Mouse (Mus musculus) MN1 (cell line): ENCODE results near the gene Adcy7.

Source experiments
- DNase-seq: peaks from one replicate; pipeline ENCODE4 v3.0.0-alpha.2; 2016; ENCODE audit warnings: low spot score

The Adcy7 gene

DNA sequence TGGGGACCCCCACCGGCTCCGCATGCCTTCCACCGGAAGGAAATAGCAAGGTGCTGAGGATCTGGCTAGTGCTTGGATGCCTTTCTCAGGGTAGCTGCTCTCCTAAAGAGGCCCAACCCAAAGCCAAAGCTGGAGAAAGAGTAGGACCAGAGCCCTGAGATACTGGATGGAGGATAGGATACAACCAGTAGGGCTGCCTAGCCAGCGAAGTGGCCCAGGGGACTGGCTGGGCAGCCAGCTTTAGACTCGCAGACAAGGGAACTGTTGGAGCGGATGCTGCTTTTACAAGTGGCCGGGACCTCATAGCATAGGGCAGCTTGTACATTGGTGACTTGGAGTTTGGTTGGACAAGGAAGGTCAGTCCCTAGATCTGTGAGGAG lies 838 bp downstream of the Adcy7 start:
- no peak for DNase-seq

- DNase-seq: no peak
These were observed 1.9 kb downstream of the Adcy7 start for GRCm38 (mm10) chr8:88274090-88274489.

DNA sequence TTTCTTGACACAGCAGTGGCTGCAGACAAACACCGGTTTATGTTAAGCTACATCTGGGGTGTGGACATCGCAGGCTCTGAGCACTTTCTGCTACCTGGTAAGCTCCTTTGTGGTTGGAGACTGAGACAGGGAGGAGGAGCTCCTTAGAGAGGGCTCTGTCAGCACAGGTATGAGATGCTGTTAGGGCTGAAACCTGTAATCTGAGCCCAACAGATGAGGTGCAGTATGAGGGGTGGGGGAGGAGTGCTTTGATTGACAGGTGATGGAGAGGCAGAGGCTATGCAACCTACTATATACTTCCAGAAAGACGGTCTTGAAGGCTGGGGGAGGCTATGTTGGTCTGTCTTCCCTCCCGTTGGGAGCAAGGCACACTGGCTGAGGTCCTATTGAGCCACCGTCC lies 7.0 kb downstream of the Adcy7 start:
- DNase-seq: no peak

GRCm38 (mm10) chr8:88279670-88280069 lies 7.5 kb downstream of the Adcy7 start:
- DNase-seq: no peak

DNA sequence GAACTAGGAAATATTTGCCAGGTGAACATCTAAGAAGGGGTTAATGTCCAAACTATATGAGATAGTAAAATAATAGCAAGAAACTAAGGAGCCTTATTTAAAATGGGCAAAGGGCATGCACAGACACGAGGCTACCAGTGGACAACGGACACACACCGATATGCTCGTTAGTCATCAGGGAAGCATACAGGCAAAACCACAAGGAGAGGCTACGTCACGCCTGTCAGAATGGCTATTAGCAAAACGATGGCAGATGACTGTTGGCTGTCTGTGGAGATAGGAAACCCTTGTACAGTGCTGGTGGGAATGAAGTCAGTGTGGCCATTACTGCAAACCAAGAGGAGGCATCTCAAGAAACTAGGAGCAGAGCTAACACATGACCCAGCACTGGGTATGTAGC lies 8.7 kb downstream of the Adcy7 start:
- peak; percentile 70 for DNase-seq

DNA sequence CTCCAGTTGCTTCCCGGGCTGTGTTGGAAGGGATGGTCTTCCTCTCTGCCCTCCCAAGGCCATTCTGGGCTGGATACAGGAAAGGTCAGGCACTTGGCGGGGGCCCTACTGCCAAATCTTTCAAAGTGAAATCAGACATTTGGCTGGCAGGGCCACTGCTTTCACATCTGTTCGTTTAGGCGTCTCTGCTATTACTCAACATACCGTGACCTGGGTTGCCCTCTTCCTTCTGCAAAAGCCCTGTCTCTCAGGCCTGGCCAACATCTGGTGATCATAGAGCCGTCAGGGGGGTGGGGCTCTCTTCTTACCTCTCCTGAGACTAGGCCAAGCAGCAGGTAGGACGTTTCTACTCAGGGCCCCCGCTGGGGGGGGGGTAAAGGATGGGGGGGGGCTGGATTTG lies 10.5 kb downstream of the Adcy7 start:
- peak; percentile 82 for DNase-seq

- no peak for DNase-seq
These were observed 11.3 kb downstream of the Adcy7 start for GRCm38 (mm10) chr8:88283243-88284115.

GRCm38 (mm10) chr8:88284738-88285137 lies 12.5 kb downstream of the Adcy7 start:
- DNase-seq: no peak

DNA sequence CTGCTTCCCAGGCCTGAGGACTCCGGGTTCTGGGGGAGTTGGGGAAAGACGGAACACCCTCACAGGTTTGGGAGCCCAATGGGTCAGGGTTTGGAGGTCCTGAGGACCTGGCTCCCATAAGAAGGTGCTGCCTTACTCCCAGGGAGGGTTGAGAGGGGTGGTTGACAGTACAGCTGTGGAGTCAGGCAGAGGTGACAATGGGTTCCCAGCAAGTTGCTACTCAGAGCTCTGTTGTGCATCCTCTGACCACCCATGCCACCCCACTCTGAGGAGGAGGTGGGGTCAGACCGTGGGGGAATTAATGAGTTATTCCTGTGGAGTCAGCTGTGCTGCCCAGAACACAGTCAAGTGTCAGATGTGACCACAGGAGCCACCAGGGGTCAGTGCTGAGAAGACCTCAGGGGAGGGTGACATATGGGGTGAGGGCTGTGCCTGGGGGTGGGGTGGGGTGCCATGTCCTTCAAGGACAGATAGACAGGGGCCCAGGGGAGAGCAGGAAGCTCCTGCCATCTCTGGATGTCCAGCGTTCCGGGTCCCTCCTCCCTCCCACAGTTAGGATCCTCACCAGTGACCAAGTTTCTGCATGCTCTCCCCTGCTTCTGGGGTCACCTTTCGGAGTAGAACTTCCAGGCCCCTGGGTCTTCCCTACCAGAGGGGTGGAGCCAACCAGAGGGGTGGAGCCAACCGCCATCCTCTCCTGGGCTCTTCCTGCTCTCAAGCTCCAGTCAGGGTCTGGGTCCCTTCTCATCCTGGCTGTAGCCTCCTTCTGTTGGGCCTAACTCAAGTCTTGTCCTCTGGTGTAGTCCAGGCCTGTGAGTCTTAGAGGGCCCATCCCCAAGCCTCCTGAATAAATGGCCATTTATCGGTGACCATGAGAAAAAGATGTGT lies 13.5 kb downstream of the Adcy7 start:
- DNase-seq: no peak

- no peak for DNase-seq
These were observed 14.3 kb downstream of the Adcy7 start for GRCm38 (mm10) chr8:88286421-88286960.

DNA sequence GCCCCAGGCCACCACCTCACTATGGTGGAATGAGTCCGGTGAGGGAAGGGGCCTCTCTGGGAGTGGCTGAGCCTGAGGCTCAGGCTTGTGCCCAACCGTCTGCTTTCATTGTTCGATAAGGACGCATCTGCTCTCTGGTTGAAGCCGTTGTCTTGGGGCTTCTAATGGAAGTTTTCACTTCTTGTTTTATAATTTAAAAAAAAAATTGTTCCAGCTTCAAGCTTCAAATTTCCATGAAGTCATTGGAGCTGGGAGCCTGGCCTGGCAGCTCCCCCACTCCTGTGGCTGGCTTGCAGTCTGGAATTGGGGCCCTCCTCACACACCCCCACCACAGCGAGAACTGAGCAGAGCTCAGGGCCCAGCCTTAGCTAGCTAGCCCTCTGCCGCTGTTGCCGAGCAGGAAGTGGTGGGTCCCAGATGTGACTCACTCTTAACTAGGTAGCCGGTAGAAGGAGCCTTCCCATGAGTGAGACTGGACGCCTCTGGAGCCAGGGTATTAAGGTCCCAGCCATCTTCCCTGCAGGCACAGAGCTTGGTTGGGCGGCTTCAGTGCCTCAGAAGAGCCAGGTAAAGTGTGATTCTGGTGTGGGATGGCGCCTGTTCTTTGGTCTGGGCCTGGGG lies 16.5 kb downstream of the Adcy7 start:
- no peak for DNase-seq

GRCm38 (mm10) chr8:88289901-88290300 lies 17.7 kb downstream of the Adcy7 start:
- DNase-seq: no peak

DNA sequence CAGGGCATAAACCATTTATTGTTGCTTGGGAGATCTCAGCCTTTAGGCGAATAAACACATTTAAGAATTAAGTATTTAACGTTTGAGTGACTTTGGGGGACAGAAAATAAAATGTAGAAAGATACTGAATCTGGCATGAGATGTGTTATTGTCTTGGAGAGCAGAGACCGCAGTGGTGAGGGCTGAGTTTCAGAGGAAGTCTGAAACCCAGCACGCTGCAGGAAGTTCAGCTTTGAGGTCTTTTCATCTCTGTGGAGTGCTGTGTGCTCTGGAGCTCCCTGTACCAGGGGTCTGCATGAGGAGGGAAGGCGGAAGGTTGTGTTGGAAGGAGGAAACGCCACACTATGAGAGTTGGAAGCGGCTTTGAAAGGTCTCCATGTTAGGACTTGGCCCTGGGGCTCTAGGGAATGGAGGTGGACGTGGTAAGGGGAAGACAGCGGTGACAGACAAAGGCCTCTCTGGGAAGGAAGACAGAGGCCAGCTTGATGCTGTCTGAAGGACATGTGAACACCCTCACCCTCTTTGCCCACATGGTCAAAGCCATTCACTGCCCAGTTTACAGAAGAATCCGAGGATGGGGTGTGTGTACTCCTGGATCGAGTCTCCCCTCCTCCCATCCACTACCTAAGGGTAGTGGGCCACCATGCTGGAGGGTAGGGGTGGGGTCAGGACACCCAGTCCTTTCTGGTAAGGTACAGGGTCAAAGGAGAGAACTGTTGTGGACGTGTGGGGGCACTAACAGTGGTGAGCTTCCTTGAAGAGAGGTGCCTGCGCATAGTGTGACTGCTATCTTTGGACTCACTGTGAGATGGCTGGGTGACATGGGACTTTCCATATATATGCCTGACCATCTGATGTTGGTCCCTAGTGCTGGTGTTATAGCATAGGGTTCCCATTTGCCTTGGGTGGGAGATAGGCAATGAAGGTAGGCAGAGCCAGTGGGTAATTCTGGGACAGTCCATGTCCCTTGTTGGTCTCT lies 18.4 kb downstream of the Adcy7 start:
- DNase-seq: no peak

- no peak for DNase-seq
These were observed 19.1 kb downstream of the Adcy7 start for GRCm38 (mm10) chr8:88291305-88291690.

DNA sequence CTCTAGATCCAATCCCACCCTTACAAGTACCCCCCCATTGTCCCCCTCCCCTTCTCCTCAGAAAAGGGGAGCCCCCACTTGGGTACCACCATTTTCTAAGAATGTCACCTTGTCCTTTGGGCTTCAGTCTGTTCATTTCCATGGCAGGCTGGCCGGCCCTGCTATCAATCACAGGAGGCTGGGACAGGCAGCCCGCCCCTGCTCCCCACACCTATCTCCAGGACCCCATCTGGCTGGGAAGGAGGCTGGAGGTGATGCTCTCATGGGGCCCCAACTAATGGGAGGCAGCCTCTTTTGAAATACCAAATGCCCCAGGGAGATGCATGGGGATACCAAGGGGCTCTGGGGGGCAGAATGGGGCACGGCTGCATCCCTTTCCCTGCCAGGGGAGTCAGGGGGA lies 20.7 kb downstream of the Adcy7 start:
- no peak for DNase-seq

- DNase-seq: no peak
These were observed 21.6 kb downstream of the Adcy7 start for GRCm38 (mm10) chr8:88293590-88294356.

DNA sequence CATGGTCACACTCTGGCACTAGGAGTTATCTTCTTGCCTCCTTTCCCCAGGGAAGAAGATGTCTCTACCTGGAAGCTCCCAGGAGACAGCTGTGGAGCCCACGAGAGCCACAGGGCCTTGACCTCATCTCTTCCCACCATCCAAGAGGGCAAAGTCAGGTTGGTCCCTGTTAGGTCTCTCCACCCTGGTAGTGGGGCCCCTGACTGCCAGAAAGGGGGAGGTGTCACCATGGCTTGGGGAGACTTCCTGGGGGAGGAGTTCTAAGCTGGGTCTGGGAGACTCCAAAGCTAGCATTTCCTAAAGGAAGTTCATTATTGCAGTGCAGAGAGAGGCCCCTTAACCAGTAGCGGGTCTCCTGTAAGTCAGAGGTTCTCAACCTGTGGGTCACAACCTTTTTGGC lies 22.8 kb downstream of the Adcy7 start:
- DNase-seq: no peak

DNA sequence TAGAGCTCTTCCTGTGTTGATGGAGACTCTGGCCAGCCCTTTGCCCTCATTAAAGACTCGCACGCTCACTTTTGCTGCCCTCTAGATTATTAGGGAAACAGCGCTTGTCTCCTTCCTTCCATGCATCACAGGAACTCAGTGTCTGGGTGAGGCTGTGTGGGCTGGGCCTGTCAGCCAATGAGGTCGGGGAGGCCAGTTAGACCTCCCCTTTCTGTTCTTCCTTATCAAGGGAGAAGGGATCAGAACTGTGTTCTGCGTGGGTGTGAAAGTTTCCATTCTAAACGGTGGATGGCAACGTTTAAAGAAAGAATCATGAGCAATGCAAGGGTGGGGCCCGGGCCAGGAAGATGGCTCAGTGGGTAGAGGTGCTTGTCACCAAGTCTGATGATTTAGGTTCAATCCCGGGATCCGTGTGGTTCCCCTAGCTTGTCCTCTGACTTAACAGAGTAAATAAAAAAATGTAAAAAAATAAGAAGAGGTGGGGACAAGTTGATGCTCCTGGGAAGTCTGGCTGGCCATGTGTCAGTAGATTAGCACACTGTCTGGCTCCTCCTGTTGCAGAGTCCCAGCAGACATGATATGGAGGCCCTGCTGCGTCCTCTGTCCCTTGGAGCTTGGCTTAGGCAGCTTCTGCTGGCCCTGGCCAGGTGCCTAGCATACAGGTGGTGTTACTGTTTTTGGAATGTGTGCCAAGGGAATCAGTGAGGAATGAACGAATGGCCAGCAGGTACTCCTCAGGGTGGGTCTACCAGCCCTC lies 26.0 kb downstream of the Adcy7 start:
- peak; percentile 56 for DNase-seq

DNA sequence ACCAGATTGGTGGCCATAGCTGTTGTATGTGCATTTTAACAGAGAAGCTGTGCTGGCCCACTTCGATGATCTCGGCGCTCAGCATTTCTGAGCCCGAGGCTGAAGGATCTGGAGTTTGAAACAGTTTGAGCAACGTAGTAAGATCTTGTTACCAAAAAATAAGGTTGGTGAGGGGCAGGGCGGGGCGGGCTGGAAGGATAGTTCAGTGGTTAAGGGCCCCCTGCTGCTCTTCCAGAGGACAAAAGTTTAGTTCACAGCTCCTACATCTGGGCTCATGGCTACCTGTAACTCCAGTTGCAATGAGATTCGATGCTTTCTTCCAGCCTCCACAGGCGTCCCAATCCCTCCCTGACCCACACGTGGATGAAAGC lies 26.5 kb downstream of the Adcy7 start:
- no peak for DNase-seq
